Mouse (Mus musculus) brain, embryonic 18.5 days (tissue): ENCODE data around the gene Tsr3.
A peak's percentile ranks its signal among the peaks of the same experiment; 100 is the strongest.

Experiments
- DNase-seq: peaks from one replicate; pipeline ENCODE4 v3.0.0-alpha.2; 2012; ENCODE audit warnings: low read depth, low spot score

The Tsr3 gene

DNA sequence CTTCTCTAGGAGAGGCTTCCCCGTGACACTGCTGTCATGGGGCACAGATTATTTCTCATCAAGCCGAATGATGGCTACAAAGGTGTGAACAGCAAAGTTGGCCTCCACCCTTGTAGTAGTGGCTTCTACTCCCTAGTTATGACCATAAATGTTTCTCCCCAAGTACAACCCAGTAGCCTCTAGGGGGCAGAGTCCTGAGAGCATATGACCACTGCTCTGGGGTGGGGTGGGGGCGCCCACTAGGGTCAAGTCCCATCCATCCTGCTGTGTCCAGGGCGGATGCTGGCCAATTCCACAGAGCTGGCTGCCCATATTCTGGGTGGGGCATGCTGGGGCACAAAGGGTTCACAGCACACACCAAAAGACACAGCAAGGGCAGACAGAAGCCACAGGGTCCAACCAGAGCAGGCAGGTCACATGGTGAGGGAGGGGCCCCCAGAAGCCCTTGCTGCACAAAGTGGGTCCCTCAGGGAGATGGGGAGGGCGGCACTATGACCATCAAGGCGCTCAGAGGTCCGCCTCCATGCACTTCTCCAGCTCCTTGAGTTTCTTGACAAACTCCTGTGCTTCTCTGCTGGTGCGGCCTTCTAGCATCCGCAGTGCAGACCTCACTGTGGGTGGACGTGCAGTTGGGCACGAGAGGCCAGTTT is 3.3 kb downstream of the Tsr3 start:
- no peak for DNase-seq

DNA sequence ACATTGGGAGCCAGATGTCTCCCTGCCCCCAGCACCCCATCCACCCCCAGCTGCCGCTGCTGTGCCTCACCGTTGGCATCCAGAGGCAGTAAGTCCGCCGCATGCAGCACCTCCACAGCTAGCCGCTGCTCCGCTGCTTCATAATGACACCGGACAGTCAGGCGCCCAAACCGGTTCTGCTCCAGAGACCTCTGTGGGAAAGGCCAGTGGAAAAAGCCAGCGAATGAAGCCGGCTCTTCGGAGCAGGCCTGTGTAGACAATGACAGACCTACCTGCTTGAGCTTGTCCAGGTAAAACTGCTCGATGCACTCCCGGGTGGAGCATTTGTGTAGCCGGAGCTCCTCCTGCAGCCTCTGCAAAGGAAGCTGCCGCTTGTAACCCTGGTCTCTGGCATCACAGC is 4.3 kb downstream of the Tsr3 start:
- DNase-seq, result no peak

DNA sequence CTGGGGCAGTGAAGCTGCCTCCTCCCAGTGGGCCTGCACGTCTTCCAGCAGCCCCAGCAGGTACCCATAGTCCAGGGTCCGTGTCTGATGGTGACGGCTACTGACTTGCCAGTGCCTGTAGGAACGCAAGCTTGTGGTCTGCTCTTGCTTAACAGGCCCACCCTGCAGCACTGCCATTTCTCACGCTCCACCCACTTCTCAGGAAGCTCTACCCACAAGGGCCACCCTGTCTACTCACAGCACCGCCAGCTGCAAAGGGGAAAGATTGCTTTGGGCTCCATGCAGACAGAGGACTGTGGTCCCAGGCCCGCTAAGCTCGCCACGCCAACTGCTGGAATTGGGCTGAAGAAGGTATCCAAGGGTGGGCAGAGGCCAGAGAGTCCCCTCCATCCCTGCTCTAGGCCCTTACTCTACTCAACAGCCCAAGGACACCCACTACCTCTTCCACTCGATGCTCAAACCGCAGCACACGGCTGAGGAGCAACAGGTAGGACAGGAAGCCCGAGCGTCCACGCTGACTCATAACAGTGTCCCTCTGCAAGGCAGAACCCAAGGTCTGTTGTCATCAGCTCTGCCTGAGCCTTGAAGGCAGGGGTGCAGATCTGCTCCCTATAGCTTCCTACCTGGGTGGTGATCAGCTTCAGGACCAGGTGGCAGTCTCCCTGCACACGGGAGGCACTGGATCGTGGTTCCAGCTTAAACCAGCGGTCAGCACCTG is 8.2 kb downstream of the Tsr3 start:
- no peak for DNase-seq

DNA sequence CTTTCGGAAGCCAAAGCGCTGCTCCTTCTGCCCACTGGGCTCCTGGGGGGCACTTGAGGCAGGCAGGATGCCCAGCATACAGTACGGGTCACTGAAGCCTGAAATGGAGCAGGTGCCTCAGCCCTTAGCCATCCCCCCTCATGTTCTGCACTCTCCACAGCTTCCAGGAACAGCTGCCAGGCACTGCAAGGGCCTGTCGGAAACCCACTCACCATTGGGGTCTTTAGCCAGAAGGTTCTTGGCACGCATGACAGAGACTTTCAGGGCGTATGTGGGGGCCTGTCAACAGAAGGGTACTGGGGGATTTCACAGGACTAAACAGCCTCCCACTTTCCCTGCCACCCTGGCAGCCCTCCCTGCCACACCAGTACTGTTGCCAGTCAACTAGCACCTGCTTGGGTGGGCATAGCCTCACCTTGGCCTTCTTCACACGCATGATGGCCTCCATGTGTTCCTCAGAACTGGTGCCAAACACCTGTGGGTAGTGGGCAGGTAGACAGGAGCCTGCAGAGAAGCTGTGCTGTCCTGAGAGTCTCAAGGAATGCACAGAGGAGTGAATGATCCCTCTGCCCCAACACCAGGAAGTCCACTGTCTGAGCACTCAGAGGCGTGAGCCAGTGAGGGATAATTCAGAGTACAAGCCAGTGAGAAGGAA is 10.3 kb downstream of the Tsr3 start:
- no peak for DNase-seq

DNA sequence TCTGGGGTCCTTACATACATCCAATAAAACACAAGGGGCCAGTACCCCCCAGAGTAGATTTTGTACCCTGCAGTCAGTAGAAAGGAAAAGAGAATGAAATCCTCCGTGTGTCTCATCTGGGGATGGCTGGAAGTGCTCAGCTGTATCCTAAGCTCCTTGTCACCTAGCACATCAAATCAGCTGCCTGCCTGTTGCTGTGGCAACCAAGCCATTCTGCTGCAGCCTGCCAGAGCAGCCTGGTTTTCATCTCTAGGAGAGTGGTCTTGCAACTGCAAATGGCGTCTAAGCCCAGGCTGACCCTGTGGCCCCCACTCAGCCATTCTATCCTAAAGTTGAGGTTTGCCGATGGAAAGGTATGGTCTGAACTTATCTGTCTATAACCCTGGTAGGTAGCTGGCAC is 12.7 kb downstream of the Tsr3 start:
- DNase-seq, result no peak

DNA sequence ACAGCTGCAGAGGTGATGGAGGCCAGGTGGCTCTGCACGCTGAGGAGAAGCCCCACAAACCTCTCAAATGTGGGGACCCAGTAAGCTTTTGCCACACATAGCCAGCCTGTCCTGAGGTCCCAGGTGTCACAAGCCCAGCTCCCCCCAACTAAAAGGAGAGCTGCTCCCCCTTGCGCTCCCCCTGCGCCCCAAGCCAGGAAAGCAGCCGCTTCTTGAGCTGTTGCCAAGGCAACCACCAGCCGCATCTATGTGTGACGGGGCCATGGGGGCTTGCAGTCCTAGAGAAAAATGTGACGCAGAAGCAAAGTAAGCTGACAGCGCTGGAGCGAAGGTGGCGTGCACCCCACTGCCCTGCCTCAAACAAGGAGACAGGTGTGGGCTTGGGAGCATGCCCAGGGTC is 13.8 kb downstream of the Tsr3 start:
- DNase-seq, result no peak

DNA sequence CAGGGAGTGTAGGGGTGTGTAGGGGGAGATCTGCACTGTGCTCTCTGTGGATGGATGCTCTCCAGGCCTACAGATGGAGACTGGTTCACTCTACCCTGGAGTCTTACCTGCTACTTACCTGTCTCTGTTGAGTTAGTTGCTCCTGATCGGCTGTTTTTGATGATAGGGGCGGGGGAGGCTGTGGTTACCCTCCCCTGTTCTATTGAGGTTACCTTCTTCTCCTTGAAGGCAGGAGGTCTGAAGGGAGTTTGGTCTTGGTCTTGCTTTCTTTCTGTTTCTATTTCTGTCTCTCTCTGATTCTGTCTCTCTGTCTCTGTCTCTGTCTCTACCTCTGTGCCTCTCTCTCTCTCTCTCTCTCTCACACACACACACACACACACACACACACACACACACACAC is 15.1 kb downstream of the Tsr3 start:
- no peak for DNase-seq

DNA sequence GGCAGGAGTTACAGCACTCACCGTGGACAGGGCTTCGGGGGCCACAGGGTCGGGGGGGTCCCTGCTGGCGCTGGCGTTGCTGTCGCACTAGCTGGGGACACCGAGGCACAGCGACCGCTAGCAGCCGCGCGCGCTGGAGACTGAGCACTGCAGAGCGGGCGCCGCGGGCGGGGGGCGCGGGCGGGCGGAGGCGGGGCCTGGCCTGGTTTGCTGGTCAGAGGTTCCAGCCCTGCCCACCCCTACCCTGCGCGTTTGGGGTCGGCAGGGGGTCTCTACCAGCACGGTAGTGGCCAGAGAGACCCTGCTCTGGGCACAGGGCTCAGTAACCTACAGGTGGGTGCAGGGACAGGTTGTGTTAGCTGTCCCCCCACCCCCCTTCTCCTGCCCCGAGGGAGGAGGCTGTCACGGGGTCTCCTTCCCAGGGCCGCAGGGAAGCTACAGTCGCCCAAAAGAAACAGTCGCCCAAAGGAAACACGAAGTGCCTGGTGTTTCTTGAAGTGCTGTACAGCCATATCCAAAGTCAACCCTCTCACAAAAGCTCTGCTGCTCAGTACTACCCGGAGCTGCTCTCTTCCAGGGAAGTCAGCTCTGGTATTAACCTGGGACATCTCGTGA is 16.3 kb downstream of the Tsr3 start, which contains the start of gene Baiap3:
TSS of gene Baiap3 (minus strand) at position 225 of the 615 bp plus-strand sequence.
- no peak for DNase-seq

DNA sequence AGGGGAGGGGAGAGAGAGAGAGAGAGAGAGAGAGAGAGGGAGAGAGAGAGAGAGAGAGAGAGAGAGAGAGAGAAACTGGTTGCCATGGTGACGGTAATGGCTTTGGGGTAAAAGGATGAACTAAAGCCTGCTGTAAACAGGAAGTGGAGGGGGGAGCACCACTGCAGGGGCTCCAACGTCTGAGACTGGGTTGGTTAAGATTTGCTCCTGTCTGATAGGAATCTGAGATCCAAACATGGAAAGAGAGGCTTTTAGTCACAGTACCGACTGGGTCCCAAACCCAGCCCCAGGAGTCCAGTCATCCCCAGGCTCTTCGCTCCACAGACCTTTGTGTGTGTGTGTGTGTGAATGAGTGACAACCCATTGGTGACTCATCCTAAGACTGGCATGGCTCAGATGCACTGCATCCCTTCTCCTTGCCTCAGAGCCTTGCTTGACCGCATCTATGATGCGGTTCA is 17.9 kb downstream of the Tsr3 start:
- no peak for DNase-seq

DNA sequence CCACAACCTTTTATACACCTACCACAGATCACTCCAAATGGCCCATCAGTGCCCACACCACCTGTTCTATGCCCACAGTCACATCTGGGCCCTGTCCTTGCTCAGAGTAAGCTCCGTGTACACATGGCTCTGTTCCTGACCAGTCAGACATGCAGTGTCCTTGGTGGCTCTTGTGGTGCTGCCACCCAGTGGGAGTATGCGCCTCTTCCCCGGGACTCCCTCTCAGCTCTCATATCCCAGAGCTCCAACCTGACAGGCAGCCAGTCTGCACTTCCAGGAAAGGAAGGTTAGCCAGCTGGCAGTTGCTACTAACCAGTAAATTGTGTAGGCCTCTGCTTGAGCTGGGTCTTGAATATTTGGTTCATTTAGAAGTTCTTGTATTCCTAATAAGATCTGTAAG is 24.5 kb downstream of the Tsr3 start:
- DNase-seq, result no peak

DNA sequence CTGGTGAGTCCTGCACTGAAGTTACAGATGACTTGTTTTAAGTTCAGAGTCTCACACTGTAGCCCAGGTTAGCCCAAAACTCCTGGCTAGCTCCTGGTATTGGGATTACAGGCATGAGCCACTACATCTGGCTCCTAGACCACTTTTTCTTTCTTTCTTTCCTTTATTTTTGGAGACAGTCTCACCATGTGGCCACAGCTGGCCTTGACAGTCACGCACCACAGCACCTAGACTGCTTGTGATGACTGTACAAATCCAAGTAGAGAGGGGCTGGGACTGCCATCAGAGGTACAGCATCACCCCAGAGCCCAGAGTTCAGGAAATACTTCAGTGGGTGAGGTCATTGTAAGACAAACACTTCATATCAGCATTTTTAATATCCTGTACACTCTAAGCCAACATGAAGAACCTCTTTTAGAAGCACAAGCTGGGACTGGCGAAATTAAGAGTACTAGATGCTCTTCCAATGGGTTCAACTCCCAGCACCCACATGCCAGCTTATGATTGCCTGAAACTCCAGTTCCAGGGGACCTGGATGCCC is 30.9 kb downstream of the Tsr3 start:
- no peak for DNase-seq

DNA sequence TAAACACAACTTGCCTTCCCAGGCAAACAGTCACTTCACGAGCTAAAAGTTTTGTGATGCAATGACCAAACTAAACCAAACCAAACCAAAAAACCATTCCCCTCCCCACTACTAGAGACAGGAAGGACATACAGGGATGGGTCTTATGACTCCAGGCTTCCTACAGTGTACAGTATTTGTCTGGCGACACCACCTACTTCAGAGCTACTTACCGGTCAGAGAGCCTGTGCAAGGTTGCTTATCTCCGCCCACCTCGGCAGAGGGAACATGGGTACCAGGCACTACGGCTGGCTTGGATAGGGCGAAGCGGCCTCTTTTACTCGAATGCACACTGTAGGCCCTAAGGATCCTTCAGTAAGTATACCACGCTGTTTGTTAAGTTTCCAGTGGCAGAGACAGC is 32.4 kb downstream of the Tsr3 start:
- DNase-seq, result no peak

DNA sequence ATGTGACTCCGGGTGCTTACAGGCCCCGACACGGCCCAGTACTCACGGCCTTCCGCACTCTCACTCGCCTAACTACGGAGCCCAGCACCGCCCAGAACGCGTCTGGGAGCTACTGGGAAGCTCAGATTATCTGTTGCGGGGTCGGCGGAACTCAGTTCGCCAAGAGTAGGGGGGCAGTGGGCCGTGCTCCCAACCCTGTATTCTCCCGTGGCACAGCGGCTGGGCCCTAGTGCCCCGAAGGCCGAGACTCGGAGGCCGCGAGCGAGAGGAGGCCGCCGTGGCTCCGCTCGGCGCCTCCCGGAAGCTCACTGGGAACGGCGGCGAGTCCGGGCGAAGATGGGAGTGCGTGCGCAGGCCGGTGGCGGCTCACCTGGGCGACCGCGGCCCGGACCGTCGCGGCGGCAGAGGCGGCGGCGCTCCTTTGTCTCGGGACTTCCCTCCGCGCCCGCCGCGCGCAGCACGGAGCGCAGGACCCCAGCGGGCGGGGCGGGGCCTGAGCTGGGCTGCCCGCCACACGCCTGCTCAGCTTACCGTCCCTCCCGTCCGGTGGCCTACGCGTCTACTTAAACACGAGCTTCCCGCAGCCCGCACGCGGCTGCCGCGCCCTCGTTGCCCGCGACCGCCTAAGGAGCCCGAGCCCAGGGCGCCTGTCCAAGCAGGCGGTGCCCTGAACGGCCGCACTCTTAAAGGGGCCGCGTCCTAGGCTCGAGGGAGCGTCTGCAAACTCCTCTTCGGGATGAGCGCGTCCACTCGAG is 33.2 kb downstream of the Tsr3 start:
- peak; percentile 87 for DNase-seq

DNA sequence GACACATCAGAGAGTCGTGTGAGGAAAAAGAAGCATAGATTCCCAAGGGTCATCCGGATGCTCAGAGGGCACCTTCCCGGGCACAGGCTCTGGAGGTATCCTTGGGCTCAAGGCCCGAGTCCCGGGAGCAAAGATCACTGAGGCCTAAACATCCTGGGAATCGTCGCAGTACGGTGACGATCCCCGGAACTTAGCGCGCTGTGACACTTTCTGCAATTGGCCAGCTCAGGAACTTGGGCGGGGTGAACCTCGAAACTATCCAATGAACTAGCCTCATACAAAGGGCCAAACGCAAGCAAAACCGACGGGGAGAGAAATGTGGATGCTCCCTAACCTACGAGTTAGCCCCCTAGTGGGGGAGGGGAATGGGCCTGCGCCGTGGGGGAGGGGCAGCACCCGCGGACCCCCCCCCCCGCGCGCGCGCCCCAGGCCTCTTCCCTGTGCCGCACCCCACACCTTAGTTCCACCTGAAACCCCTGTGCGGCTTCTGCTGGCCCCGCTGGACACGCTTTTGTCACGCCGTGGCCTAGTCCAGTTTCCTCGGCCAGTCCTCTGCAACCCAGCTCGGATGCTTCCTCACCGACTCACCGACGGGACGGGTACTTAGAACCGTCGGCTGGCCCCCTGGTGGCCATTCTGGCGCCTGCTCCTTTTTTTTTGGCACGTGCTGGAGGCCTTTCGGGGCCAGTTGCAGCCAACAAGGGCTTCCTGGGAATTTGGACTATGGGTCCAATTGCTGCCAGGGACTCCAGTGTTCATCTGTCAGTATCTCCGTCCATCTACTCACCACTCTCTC is 33.9 kb downstream of the Tsr3 start:
- peak; percentile 97 for DNase-seq

DNA sequence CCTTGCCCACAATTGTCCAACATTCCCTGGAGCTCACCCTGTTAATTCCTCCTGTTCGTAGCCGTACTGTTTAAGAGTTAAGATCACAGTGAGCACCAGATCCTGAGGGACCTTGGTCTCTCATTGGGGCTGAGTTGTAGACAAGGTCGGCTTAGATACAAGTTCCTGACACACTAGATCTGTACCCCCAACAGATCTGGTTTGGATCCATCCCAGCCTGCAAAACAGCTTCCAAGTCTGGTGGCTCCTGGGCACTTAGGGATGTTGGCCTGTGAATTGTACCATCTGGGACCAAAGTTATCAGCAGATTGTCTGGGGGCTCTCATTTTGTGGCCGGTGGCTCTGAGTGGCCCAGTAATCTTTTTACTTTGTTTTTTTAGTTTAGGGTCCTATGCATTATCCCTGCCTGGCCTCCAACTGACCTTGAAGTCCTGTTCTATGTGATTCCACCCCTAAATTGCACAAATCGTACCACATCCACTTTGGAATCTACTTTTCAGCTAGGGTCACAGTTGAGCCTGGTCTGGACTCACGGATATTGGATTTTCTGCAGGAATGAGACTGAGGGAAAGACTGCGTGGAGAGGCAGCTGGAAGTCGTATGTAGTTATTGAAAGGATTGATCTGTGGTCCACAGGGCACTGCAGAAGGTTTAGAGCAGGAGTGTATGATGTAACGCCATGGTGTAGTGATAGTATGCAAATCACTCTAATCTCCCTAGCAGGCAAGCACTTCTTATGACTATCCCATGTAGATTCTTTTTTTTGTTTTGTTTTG is 34.8 kb downstream of the Tsr3 start, which contains the start of gene Ube2i:
TSS of gene Ube2i (minus strand) at position 52 of the 776 bp plus-strand sequence.
- no peak for DNase-seq

DNA sequence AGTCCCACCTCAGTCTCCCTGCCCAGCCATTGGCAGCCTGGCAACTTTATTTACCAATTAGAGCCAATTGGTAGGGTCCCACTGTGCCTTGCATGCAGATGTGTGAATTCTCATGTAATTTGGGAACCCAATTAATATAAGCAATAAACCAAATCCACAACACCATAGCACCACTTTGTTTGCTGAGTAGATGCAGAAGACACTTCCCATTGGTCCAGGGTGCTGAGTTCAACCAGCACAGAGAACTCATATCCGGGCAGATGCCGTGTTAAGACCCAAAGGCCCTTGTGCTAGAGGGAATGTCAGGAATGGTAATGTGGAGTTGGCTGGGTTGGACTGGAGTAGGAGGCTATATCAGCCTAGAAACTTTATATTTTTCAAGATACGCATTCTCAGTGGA is 35.9 kb downstream of the Tsr3 start:
- no peak for DNase-seq

DNA sequence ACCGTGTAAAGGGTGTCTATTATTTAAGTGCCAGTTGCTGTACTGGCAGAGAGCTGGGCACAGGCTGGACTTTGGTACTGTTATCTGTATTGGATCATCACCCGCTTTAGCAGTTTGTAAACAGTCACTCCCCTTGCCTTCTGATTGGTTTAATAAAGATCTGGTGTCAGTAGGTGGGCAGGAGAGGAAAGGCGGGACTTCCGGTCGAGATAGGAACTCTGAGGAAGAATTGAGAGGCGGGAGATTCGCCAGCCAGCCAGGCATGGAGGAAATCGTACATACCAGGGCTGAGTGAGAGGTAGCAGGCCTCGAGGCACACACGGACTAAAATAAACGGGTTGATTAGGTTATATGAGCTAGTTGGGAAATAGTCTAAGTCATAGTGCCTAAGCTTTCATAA is 42.2 kb downstream of the Tsr3 start:
- DNase-seq, result no peak

DNA sequence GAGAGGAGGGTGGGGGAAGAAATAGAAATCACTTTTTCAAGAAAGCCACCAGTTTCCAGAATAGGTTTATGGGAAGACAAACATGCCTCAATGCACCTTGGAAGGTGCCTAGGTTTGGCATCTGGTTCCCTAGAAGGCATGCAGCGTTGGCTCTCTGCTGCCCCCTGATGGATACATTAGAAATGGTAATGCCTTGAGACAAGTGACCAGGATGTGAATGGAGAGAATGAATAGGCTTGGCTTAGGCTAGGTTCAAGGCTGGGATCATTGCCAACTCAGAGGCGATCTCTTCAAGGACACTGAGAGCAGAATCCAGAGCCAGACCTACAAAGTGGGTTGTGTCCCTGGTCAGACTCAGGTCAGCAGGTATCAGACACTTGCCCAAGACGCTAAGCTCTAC is 45.1 kb downstream of the Tsr3 start:
- DNase-seq, result no peak

DNA sequence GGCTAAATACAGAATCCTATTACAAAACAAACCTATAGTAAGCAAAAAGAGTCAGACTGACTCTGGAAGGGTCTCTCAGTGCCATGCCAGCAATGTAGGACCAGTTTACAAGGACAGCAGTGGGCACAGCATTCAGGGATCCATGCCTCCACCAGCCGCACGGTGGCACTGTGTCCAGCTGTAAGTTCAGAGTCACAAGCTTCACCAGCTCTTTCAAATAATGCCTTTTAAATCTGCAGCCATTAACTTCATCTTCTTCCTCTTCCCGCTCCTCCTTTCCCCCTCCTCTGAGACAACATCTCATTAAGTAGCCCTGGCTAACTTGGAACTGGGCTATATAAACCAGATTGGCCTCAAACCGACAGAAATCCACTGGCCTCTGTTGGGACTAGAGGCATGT is 48.9 kb downstream of the Tsr3 start:
- DNase-seq, result no peak

DNA sequence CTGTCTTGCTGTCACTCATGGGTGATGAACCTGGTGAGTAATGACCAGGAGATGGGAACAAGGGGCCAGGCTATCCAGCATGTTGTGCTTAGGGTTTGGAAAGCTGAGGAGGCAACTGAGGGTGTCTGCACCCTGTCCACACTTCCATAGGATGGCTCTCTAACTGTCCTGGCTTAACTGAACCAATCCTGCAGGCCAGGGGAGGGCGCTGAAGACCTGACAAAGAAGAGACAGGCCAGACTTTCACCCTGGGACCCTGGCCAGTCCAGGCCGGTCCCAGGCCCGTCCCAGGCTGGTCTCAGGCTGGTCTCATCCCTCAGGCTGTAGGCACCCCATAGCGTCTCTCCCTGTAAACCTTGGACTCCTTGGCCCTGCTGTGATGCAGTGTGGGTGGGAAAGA is 50.4 kb downstream of the Tsr3 start:
- DNase-seq, result no peak
